Mouse (Mus musculus) heart, embryonic 16.5 days (tissue): Measurements from ENCODE around the gene Armc12. TPM values are rescaled to one million over a fixed set of nuclear protein-coding genes. Genes with fewer than 3 reads are reported as not detected.
"Not testable (repeated sequence)": the region's sequence is repeated elsewhere in the genome, so short reads cannot be mapped to it uniquely, and the experiment has no call there.

Source experiments
- ATAC-seq: fragments of 200-750 bp; cut with Nextera tagmentation; replicated peaks from 2 replicates; pipeline ENCODE4 v1.8.0; 2017; ENCODE audit warnings: moderate number of reproducible peaks; ENCODE audit not compliant: insufficient read depth, low FRiP score; ENCODE audit errors: extremely low read depth
- H3K27ac ChIP-seq: fragments of 300-500 bp; sonication (generic); 2 replicates; pipeline ENCODE4 v1.5.1; 2014; ENCODE audit warnings: mild to moderate bottlenecking, low read length, control low read depth, moderate library complexity
- H3K27me3 ChIP-seq: fragments of 300-500 bp; sonication (generic); 2 replicates; pipeline ENCODE4 v1.6.1; 2014; ENCODE audit warnings: low read length, mixed read lengths; ENCODE audit not compliant: control insufficient read depth, insufficient read depth
- H3K36me3 ChIP-seq: fragments of 300-500 bp; sonication (generic); 2 replicates; pipeline ENCODE4 v1.6.1; 2014; ENCODE audit not compliant: control insufficient read depth, insufficient read depth
- H3K4me1 ChIP-seq: fragments of 300-500 bp; sonication (generic); 2 replicates; pipeline ENCODE4 v1.6.1; 2014; ENCODE audit warnings: low read length, mixed read lengths; ENCODE audit not compliant: control insufficient read depth, insufficient read depth
- H3K4me2 ChIP-seq: fragments of 300-500 bp; sonication (generic); 2 replicates; pipeline ENCODE4 v1.6.1; 2014; ENCODE audit warnings: low read depth, mild to moderate bottlenecking, control low read depth, low read length
- H3K4me3 ChIP-seq: fragments of 300-500 bp; sonication (generic); 2 replicates; pipeline ENCODE4 v1.5.1; 2014; ENCODE audit warnings: mild to moderate bottlenecking, control low read depth, low read length
- H3K9ac ChIP-seq: fragments of 300-500 bp; sonication (generic); 2 replicates; pipeline ENCODE4 v1.6.1; 2014; ENCODE audit warnings: low read length, control low read depth
- H3K9me3 ChIP-seq: fragments of 300-500 bp; sonication (generic); replicated peaks from 2 replicates; pipeline ENCODE4 v1.6.1; 2016; ENCODE audit warnings: low read length; ENCODE audit not compliant: control insufficient read depth
- WGBS: fragments of 180-500 bp; shearing (Covaris S2); extraction: QIAGEN DNeasy Blood & Tissue Kit; methylation state at CpG from one replicate; pipeline ENCODE4 v1.1.7; 2014; 5-methylcytosine and 5-hydroxymethylcytosine counted together
- polyA plus RNA-seq: library from polyadenylated mRNA; unstranded; fragments of >200 nt; fragmentation: Nextera tagmentation; extraction: Ambion mirVana; gene quantifications from 2 replicates; pipeline ENCODE4 v1.2.1, GENCODE M21; 2015

Armc12 gene
- polyA plus RNA-seq, 1 experiment from 2014 or later: not detected

DNA sequence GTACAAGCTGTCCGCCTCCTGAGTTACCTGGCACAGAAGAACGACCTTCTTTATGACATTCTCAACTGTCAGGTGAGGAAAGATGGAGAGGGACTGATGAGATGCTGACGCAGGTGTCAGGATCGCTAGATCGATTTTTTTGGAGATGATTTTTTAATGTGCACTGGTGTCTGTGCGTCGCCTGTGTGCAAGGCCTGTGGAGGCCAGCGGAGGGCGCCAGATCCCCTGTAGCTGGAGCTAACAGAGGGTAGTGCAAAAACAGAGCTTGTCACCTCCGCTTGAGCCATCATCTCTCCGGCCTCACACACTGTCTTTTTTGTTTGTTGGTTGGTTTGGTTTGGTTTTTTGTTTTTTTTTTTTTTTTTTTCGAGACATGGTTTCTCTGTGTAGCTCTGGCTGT, 7.3 kb downstream of the Armc12 start:
- no peaks in the 10 kb centered on the region for H3K27me3 ChIP-seq
- H3K36me3 ChIP-seq: no peaks in the 10 kb centered on the region
- ATAC-seq: no peak
- no peaks in the 10 kb centered on the region for H3K4me1 ChIP-seq
- no peak overlapping the region for H3K9ac ChIP-seq
- no peak overlapping the region for H3K27ac ChIP-seq
- H3K4me2 ChIP-seq: no peak overlapping the region
- no peak overlapping the region for H3K4me3 ChIP-seq
- H3K9me3 ChIP-seq: peaks cover 21% of the 10 kb centered on the region
- WGBS: 44% methylated on average over 12 of the region's 12 CpGs

DNA sequence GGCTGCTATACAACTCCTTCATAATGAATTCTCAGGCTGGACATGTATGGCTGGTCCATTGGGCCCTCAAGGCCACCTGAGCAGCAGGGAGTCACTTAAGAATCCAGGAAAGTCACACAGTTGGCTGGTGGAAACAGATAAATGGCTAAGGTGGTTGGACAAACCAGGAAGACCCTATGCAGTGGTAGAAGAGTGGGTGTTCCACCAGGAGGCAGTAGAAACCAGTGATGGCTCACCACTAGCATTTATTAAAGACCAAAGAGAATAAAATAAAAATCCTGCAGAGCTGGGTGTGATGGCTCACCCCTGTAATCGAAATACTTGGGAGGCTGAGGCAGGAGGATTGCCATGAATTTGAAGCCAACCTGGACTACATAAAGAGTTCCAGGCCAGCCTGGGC, 16.3 kb downstream of the Armc12 start:
- no peak overlapping the region for H3K27ac ChIP-seq
- no peaks in the 10 kb centered on the region for H3K27me3 ChIP-seq
- no peak overlapping the region for H3K4me3 ChIP-seq
- no peak overlapping the region for H3K4me2 ChIP-seq
- H3K36me3 ChIP-seq: no peaks in the 10 kb centered on the region
- H3K4me1 ChIP-seq: no peaks in the 10 kb centered on the region
- ATAC-seq: no peak
- no peak overlapping the region for H3K9ac ChIP-seq
- H3K9me3 ChIP-seq: 0 out of 2 replicates have a peak, but pooled peaks cover under 1% of the 10 kb centered on the region
- 72% methylated on average over 1 of the region's 1 CpGs for WGBS

DNA sequence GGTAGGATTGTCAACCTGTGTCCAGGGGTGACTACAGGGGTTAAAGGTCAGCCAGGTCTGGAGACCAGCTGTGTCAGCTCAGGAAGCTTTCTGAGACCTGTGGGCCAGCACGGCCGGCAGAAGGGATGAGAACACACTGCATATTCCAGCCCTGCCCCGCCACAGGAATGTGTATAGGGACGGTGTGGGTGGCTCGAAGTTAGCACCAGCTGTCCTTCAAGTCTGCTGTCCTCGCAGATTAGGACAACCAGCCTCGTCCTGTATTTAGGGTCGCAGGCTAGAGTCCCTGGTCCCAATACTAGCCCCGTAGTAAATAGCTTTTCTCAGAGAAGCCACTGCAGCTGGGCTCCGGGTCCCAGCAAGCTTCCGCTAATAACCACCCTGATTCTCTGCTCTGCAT, 17.9 kb downstream of the Armc12 start:
- no peaks in the 10 kb centered on the region for H3K4me1 ChIP-seq
- H3K36me3 ChIP-seq: no peaks in the 10 kb centered on the region
- no peak overlapping the region for H3K4me2 ChIP-seq
- no peak for ATAC-seq
- no peaks in the 10 kb centered on the region for H3K9me3 ChIP-seq
- H3K4me3 ChIP-seq: no peak overlapping the region
- H3K9ac ChIP-seq: no peak overlapping the region
- no peak overlapping the region for H3K27ac ChIP-seq
- no peaks in the 10 kb centered on the region for H3K27me3 ChIP-seq
- 63% methylated on average over 11 of the region's 11 CpGs for WGBS

DNA sequence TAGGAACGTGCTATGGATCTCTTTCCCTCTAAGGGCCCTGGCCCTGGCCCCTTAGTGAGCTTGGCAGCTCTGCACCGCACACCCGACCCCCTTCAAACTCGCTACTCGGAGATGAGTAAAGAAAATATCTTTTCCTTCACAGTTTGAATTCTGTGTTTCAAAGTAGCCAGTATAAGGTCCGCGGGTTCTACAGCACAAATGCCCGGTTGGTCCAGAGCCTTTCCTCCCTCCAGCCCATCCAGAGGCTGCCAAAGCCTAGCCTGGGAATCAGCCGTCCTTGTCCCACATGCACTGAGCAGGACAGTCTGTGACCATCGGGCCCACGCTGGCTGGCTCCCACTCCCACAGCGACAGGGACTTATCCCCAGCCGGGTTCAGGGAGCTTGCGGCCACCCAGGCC, 18.5 kb downstream of the Armc12 start, which contains the start of gene Clpsl2:
TSS of gene Clpsl2 (plus strand) at position 301 of the 400 bp plus-strand sequence.
- H3K27ac ChIP-seq: no peak within 1 kb of the TSS
- H3K27me3 ChIP-seq: no peaks in the 10 kb centered on the region
- WGBS: 71% methylated on average over 14 of the region's 14 CpGs
- H3K4me3 ChIP-seq: no peak within 1 kb of the TSS
- no peak for ATAC-seq
- H3K4me2 ChIP-seq: no peak within 1 kb of the TSS
- no peaks in the 10 kb centered on the region for H3K9me3 ChIP-seq
- no peaks in the 10 kb centered on the region for H3K4me1 ChIP-seq
- H3K36me3 ChIP-seq: no peaks in the 10 kb centered on the region
- H3K9ac ChIP-seq: no peak within 1 kb of the TSS

DNA sequence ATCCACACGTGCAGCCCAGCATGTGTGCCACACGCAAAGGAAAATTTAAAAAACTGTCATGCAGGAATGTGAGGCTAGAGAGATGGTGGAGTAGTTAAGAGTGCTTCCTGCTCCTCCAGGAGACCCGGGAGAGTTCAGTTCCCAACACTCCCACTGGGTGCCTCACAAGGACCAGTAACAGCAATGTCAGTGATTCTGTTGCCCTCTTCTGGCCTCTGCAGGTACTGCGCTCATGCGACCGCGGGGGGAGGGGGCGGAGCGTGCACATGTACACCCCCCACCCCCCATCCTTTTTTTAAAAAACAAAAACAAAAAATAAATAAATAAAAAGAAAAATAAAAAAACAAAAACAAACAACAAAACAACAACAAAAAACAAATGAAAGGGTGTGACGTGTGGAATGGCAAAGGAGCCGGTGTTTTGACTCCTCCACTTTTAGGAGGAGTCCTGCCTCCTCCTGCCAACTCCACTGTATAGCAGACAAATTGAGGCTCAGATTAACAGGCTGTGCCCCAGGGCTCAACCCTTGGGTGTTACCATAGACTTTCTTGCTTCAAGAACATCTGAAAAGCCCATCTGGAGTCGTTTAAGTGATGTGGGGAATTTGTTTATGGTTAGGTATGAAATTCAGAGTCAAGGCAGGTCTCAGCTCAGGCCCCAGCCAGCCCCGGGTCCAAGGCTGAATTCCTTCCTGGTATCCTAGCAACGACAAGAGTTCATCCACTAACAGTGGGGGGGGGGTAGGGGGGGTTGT, 22.6 kb downstream of the Armc12 start:
- 9% methylated on average over 14 of the region's 14 CpGs for WGBS
- Histone ChIP-seq H3K4me1 (peaks cover 3% of the 10 kb centered on the region; the same call in 1 of the 2 replicates), H3K9me3 (no peaks in the 10 kb centered on the region), H3K27ac (no peak overlapping the region), H3K4me2 (no peak overlapping the region), H3K36me3 (no peaks in the 10 kb centered on the region), H3K4me3 (no peak overlapping the region), H3K27me3 (no peaks in the 10 kb centered on the region), H3K9ac (no peak overlapping the region)
- ATAC-seq: peak; percentile 57; the same call in 1 of the 2 replicates

DNA sequence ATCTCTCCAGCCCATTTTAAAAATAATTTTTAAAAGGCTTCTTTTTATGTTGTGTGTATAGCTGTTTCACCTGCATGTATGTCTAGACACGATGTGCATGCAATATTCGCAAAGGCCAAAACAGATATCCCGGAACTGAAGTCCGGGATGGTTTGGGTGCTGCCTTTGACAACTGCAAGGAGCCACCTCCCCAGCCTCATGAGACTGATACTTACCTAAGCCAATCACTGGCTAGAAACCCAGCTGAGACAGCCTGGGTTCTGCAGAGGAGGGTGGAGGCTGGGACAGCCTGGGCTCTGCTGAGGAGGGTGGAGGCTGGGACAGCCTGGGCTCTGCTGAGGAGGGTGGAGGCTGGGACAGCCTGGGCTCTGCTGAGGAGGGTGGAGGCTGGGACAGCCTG, 23.4 kb downstream of the Armc12 start:
- H3K4me2 ChIP-seq, H3K9ac ChIP-seq, H3K9me3 ChIP-seq, H3K4me3 ChIP-seq, H3K27ac ChIP-seq, H3K27me3 ChIP-seq, H3K4me1 ChIP-seq, ATAC-seq, H3K36me3 ChIP-seq: not testable (repeated sequence)
- 90% methylated on average over 4 of the region's 4 CpGs for WGBS

DNA sequence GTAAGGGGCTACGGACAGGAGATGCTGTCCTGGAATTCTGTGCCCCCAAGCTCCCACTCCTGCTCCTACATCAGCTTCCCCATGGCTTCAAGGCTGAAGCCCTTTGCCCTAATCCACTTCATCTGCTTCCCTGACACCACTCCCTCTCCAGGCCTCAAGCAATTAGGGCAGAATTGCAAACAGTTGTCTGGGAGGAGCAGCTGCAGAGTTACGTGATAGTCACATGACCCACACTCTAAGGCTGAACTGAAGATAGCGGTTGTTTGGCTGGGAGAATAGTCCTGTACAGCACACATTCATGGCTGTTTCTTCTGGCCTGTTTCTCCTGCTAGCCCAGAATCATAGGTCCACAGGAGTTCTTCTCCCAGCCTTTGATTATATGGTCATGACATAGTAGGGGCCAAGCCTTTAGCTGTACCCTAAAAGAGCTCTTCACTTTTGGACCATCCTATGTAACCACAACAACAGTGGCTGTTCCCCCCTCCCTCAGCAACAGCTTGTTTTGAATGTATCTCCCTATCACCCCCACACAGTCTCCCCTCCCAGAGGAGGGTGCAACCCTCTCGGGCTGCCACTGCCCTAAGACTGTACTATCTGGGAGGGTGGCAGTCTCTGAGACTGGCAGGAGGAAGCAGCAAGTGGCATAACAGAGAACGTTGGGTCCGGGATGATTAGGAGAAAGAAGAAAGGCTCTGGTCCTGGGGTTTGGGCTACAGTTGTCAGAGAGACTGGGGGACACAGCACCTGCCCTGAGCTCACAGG, 26.2 kb downstream of the Armc12 start:
- H3K9me3 ChIP-seq: no peaks in the 10 kb centered on the region
- H3K4me1 ChIP-seq: peaks cover 3% of the 10 kb centered on the region; the same call in 1 of the 2 replicates
- no peaks in the 10 kb centered on the region for H3K27me3 ChIP-seq
- no peak overlapping the region for H3K9ac ChIP-seq
- ATAC-seq: no peak
- H3K4me3 ChIP-seq: no peak overlapping the region
- H3K4me2 ChIP-seq: no peak overlapping the region
- no peaks in the 10 kb centered on the region for H3K36me3 ChIP-seq
- 44% methylated on average over 6 of the region's 6 CpGs for WGBS
- no peak overlapping the region for H3K27ac ChIP-seq

DNA sequence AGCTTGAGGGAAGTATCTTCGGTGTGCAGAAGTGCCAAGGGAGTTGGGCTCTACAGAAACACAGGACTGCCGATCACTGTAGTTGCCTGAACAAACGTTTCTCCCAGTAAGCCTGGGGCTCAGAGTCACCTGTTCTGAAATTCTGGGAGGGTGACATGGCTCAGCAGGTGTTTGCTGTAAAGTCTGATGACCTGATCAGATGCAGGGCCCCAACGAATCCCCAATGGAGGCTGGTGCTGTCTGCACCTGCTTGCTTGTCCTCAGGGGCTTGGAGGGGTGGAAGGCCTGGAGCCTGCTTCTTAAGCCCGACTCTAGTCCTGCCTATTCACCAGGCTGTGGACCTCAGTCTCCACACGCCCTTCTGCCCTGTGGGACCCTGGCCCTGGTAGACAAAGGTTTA, 27.2 kb downstream of the Armc12 start:
- H3K9me3 ChIP-seq: no peaks in the 10 kb centered on the region
- H3K27ac ChIP-seq: no peak overlapping the region
- H3K36me3 ChIP-seq: no peaks in the 10 kb centered on the region
- no peak overlapping the region for H3K9ac ChIP-seq
- H3K27me3 ChIP-seq: no peaks in the 10 kb centered on the region
- no peak for ATAC-seq
- no peak overlapping the region for H3K4me2 ChIP-seq
- 69% methylated on average over 6 of the region's 6 CpGs for WGBS
- no peak overlapping the region for H3K4me3 ChIP-seq
- peaks cover 3% of the 10 kb centered on the region; the same call in 1 of the 2 replicates for H3K4me1 ChIP-seq

DNA sequence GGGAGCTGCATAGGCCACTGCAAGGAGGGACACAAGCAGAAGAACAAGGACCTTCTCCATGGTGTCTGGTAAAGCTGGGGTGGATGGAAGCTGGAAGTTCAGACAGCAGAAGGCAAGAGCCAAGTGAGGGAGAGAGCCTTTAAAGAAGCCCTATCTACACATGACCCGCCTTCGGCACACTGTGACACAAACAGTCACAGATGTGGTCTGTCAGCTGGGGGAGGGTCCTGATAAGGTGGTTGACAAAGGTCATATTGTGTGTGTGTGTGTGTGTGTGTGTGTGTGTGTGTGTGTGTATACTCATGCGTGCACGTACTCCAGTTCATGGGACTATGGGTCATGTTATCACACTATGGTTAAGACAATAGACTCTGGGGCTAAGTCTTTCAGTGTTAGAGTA, 30.0 kb downstream of the Armc12 start, which contains the start of gene Clps:
TSS of gene Clps (minus strand) at position 169 of the 400 bp plus-strand sequence.
- no peak within 1 kb of the TSS for H3K4me2 ChIP-seq
- H3K27ac ChIP-seq: no peak within 1 kb of the TSS
- ATAC-seq: no peak
- no peaks in the 10 kb centered on the region for H3K9me3 ChIP-seq
- no peaks in the 10 kb centered on the region for H3K36me3 ChIP-seq
- no peak within 1 kb of the TSS for H3K9ac ChIP-seq
- 68% methylated on average over 4 of the region's 4 CpGs for WGBS
- H3K4me1 ChIP-seq: peaks cover 3% of the 10 kb centered on the region; the same call in 1 of the 2 replicates
- H3K27me3 ChIP-seq: no peaks in the 10 kb centered on the region
- no peak within 1 kb of the TSS for H3K4me3 ChIP-seq
